Mouse (Mus musculus): ENCODE results near the gene Serac1. TPM values are rescaled to one million over a fixed set of nuclear protein-coding genes. Genes with fewer than 3 reads are reported as not detected.

Serac1 gene
- total RNA-seq, 1 experiment from 2014 or later, result 3.7 TPM

Other genes with a start within 250 kb of the Serac1 start
- gene Snx9, start 238.4 kb downstream of the Serac1 start, total RNA-seq (2017), result 15.8 to 19.0 TPM (median 18.0 TPM) in 3 replicates
- 0.29 to 4.9 TPM (median 1.4 TPM) in 3 replicates for gene Synj2, start 138.5 kb downstream of the Serac1 start, total RNA-seq (2017)
- 33.3 to 71.9 TPM (median 54.4 TPM) in 3 replicates for gene Gtf2h5, start within 50 bp of the Serac1 start, total RNA-seq (2017)
- gene Tulp4, start 26.7 kb upstream of the Serac1 start, total RNA-seq (2017), result 65.7 to 103 TPM (median 69.9 TPM) in 3 replicates
- gene Tmem181a, start 177.1 kb upstream of the Serac1 start, total RNA-seq (2017), result 4.7 to 13.7 TPM (median 5.9 TPM) in 3 replicates
- 5.5 to 9.0 TPM (median 6.0 TPM) in 3 replicates for gene Dynlt1a, start 237.8 kb upstream of the Serac1 start, total RNA-seq (2017)